Mouse (Mus musculus): ENCODE results near the gene Olfr67.

DNA sequence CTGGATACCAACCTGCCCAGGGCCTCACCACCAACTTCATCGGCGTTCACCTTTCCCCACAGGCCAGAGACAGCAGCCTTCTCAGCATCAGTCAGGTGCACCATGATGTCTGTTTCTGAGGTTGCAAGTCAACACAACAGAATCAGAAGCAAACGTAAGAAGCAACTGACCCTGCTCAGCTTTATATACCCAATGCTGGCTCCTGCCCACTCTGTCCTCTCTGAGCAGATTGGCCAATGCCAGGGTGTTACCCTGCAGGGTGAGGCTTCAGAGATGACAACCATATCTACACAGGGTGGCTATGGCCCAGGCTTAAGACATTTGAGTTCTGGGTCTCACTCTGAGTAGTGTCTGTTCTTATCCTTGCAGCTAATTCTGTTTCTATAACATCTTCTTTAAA is 22.1 kb upstream of the Olfr67 start, which contains the start of gene Hbb-bt:
- TF ChIP-seq CTCF (IDR thresholded peaks at IDR 0.05; ENCODE audit: low read depth, low read length), result no peak
- no peak for TF ChIP-seq POLR2A (IDR thresholded peaks at IDR 0.05; ENCODE audit: insufficient read depth, low read length)
